Mouse (Mus musculus): ENCODE measurements at regions not wholly inside any gene's neighbourhood (a gene's known extent, or its start where the extent isn't known, plus 50 kb on each side); places are given as distances from the start of the nearest gene placed in this dataset.

DNA sequence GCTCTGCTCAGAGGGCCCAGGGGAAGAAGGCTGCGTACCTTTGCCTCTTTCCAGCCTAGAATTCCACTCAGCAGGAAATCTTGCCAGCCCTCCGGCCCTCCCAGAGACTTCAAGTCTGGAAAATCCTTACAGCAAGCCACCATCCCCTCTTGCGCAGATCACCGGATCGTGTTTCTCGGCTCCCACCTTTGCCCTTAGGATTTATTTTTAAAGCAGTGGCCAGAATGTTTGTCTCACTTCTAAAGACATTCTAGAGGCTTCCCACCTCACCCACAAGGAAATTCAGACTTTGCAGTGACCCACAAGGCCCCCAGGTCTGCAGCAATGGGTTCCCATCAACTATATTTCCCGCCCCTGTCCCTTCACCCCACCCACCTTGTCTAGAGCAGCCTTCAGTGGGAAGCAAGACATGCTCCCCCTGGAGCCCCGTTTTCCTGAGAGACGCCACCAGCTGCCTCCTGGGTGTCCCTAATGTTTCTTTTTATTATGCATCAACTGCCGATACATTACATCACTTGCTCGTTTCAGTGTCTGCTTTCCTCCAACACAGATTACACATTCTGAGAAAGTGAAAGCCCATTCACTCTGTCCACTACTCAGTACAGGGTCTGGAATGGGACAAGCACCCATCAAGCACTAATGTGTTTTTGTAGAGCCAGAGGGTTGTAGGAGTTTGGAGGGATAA, 65.0 kb upstream of the Klf3 start:
- DNase-seq (ENCODE audit: low spot score in 2 of 2) = no peak

DNA sequence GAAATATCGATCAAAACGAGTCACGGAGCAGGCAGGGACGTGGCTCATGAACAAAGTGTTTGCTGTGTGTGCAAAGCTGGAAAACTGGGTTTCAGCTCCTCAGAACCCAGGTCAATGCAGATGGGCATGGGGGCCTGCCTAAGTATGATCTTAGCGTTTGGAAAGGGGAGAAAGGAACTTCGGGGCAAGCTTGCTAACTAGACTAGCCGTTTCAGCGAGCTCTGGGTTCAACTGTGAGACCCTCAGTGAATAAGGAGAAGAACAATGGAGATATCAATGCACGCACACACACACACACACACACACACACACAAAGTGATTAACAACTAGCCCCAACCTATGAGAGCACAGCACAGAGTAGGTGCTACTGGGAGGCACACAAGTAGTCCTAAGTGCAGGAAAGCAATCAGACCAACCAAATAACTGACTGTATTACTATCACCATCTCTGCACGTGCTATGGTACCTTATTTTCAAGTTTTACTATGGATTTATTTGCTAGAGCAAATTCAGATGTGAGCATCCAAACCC, 64.3 kb upstream of the Klf3 start:
- no peak for DNase-seq (ENCODE audit: low spot score in 2 of 2)

DNA sequence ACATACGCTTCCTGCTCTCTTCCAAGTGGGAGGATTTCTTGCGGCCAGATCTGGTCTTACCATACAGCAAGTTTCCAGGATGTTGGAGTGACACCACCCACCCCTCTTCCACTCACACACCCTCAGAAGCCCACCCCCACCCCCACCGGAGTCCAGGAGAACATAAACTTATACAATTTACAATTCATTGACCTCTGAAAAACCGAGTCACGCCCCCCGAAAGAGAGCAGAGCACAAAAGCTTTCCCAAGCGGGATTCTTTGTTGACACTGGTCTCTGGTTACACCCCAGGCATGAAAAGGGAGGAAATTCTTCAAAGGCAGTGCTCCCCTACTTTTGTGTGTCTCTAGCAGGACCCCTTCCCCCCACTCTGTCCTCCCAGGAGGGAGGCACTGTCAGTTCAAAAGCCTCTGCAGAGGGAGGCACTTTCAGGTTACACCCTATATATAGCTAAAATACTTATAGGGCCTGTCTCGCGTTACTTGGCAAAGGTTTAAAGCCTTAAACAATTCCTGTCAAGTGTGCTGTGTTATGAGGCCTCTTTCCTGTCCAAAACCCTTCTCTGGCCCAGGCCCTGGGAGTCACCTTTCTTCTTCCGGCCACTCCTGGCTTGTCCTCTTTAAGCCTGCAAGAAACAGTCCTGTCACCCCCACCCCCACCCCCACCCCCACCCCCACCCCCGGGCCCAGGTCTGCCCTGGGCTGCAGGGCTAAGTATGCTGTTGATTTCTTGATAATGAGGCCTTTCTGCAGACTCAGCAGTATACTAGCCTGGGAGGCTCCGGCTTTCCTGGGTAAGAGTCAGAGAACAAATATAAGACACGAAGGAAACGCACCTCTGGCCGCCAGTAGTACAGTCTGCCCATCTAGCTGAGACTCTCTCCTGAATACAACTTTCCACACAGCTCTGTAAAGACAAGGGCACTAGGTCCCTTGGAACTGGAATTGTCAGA, 63.6 kb upstream of the Klf3 start:
- DNase-seq (ENCODE audit: low spot score in 2 of 2) = no peak

- DNase-seq (ENCODE audit: low spot score in 2 of 2) = no peak
Measured at GRCm38 (mm10) chr5:64744041-64744440, 59.1 kb upstream of the Klf3 start.

DNA sequence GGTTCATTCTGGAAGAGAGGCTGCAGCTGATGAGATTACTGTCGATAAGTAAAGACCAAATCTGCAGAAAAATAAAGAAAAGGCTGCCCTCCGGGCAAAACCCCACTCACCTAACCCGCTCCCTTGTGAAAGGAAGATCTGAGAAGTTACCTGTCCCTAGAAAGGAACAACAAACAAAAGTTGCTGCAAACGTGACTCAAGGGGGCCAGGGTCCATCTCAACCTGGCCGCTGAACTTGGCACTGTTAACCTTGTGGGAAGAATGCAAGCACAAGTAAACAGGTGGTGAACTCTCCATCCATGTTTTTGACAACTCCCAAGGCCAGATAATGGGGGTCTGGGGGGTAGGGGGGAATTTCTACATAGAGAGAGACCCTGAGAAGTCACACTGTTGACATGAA, 58.7 kb upstream of the Klf3 start:
- DNase-seq (ENCODE audit: low spot score in 2 of 2) = no peak

DNA sequence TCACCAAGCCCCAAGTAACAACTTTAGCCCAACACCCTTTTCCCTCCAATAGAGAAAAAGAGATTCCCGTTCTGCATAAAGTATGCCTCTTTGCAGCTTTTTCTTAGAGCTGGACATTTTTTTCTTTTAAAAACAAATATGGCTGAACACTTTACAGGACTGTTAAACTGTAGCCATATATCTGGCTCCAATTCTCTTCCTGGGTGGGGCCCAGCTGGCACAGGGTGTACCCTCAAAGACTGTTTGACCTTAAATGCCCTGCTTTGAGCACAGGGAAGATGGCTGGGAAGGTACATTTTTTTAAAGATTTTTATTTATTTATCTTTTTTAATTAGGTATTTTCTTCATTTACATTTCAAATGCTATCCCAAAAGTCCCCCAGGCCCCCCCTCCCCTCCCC, 55.7 kb upstream of the Klf3 start:
- DNase-seq (ENCODE audit: low spot score in 2 of 2) = no peak

DNA sequence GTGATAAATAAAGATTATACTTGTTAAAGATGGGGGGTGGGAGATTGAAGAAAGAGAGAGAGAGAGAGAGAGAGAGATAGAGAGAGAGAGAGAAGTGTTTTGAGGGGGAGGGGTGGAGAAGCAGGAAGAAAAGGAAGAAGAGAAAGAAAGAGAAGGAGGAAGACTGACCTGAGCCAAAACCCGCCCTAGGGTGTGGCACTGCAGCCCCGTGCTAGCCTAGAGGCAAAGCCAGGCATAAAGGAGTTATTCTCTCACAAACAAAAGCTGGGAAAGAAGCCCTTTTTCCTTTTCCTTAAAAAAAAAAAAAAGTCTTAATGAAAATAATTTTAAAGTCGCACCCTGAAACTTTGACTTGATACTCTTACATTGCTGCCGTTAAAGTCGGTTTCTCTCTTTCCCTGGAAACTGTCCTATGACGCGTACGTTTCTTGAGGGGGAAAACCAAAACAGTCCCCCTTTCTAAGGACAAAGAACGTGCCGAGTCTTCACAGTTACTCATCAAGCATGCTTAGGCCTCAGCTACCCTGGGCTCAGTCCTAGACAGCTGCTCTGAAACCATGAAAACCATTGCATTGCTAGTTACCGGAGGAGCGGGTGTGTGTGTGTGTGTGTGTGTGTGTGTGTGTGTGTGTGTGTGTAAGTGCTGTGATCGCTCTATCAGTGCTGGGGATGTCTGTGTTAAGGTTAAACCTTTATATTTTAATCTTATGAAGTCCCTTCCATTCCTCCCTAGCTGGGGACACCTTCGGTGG, 53.6 kb upstream of the Klf3 start:
- DNase-seq (ENCODE audit: low spot score in 2 of 2) = no peak

GRCm38 (mm10) chr5:64750406-64750805, 52.8 kb upstream of the Klf3 start:
- no peak for DNase-seq (ENCODE audit: low spot score in 2 of 2)

DNA sequence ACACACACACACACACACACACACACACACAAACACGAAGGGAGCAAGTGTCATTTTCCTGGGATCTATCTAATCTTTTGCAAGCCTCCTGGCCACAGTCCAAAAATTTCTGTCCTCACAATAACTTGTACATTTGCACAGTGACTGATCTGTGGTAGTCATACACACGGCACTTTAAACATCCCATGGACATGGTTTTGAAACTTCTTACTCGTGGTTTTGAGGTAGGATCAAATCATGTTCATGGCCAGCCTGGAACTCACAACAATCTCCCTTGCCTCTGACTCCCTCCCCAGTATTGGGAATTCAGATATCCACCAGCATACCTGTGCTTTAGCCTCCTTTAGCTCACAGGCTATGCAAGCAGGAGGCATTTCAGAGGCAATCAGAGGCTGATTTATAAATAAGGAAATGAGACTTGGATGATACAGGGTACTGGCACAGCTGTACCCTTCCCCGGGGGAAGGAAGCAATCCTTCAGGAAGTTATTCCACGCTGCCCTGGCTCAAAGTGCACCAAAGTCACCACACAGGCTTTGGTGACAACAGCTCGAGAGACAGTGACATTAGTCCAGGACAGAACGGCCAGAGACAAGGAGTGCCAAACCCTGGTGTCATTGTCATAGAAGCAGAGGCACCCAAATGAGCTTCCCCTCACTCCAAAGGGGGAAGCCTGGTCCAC, 52.1 kb upstream of the Klf3 start:
- DNase-seq (ENCODE audit: low spot score in 2 of 2) = no peak

DNA sequence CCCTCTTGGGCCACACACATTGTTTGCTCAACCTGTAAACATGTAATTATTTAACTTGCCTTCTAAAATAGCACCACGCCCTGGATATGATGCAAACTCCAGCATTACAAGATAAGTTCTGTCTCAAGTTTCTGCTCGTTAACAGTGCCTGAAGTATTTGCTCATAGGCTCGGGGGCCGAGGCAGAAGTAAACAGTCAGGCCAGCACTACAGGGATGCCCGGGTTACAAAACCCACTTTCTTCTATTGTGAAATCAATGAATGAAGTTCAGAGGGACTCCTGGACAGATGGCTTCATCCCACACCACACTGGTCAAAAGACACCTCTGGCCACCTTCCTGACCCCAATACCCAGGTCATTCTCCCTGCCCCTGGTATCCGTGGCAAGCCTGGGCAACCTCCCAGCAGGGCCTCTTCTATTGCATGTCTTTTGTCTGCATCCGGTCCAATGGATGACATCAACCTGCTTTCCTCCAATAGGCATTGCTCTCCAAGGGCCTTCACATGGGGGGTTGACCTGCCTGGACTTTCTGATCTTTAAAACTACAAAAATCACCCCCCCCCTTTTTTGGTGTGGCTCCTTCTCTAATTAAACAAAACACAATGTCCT, 49.9 kb upstream of the Klf3 start:
- DNase-seq (ENCODE audit: low spot score in 2 of 2) = no peak

Measured in cerebellum, postnatal 4 days (tissue).